Mouse (Mus musculus) CH12.LX (cell line): Measurements from ENCODE around the gene Plekha5. TPM values are rescaled to one million over a fixed set of nuclear protein-coding genes. Genes with fewer than 3 reads are reported as not detected.
"Not testable (repeated sequence)": the region's sequence is repeated elsewhere in the genome, so short reads cannot be mapped to it uniquely, and the experiment has no call there.

Experiments used
- DNase-seq: peaks from one replicate; pipeline ENCODE4 v3.0.0-alpha.2; 2013; ENCODE audit errors: extremely low read depth
- H3K27ac ChIP-seq: 2 replicates; pipeline ENCODE4 v1.5.1; 2012; ENCODE audit warnings: low read depth, mild to moderate bottlenecking, control low read depth, moderate library complexity; ENCODE audit not compliant: insufficient read depth
- H3K27me3 ChIP-seq: replicated peaks from 2 replicates; pipeline ENCODE3; 2012; ENCODE audit warnings: inconsistent platforms
- H3K36me3 ChIP-seq, 2 experiments: replicated peaks in 1 of 2; 2 replicates each; pipeline versions ENCODE3 to v1.6.1; 2012; ENCODE audit warnings: inconsistent platforms in 1 of 2, low read length in 1 of 2, mild to moderate bottlenecking in 1 of 2, mixed read lengths in 1 of 2, moderate library complexity in 1 of 2; ENCODE audit not compliant: control insufficient read depth in 1 of 2, insufficient read depth in 1 of 2
- H3K4me1 ChIP-seq, 2 experiments: 2 replicates each; pipeline ENCODE4 v1.6.1; 2012; ENCODE audit warnings: inconsistent platforms in 1 of 2, moderate library complexity in 1 of 2; ENCODE audit not compliant: insufficient read depth in 2 of 2, control insufficient read depth in 1 of 2
- H3K4me2 ChIP-seq: 2 replicates; pipeline ENCODE4 v1.6.1; 2012; ENCODE audit warnings: low read depth, mild to moderate bottlenecking, control low read depth; ENCODE audit not compliant: poor library complexity, insufficient read depth, severe bottlenecking
- H3K4me3 ChIP-seq, 3 experiments: fragments of 150-350 bp in 1 of 3; sonication (generic) in 1 of 3; replicated peaks in 1 of 3; 2 replicates each; pipeline versions ENCODE3 to v1.5.1; 2011 to 2012; ENCODE audit warnings: low read depth in 2 of 3, low read length in 2 of 3, mild to moderate bottlenecking in 2 of 3, moderate library complexity in 2 of 3, control low read depth in 1 of 3, improper control_type of control experiment in 1 of 3, inconsistent platforms in 1 of 3, mixed read lengths in 1 of 3; ENCODE audit not compliant: poor library complexity in 1 of 3
- H3K79me2 ChIP-seq: replicated peaks from 2 replicates; pipeline ENCODE4 v1.6.1; 2012; ENCODE audit warnings: mild to moderate bottlenecking, moderate library complexity; ENCODE audit not compliant: control insufficient read depth, poor library complexity, insufficient read depth, severe bottlenecking; ENCODE audit errors: extremely low read depth
- H3K9ac ChIP-seq: 2 replicates; pipeline ENCODE4 v1.6.1; 2012; ENCODE audit warnings: low read depth, mild to moderate bottlenecking, control low read depth, moderate library complexity; ENCODE audit not compliant: insufficient read depth
- H3K9me3 ChIP-seq: replicated peaks from 2 replicates; pipeline ENCODE3; 2012; ENCODE audit warnings: low read length, inconsistent platforms, mixed read lengths
- BHLHE40 ChIP-seq: IDR thresholded peaks from 2 replicates; pipeline ENCODE4 v1.6.1; 2011; ENCODE audit warnings: mild to moderate bottlenecking, low read depth, low read length, improper control_type of control experiment
- CHD1 ChIP-seq: IDR thresholded peaks from 2 replicates; pipeline ENCODE4 v1.6.1; 2012; ENCODE audit warnings: low read depth, low read length, improper control_type of control experiment, inconsistent platforms
- CHD2 ChIP-seq: IDR thresholded peaks from 2 replicates; pipeline ENCODE4 v1.6.1; 2011; ENCODE audit warnings: low read length, improper control_type of control experiment
- CTCF ChIP-seq, 2 experiments: IDR thresholded peaks in 1 of 2; conservative IDR thresholded peaks in 1 of 2; 2 replicates each; pipeline ENCODE4 v1.5.1; 2011 to 2012; ENCODE audit warnings: low read depth in 2 of 2, low read length in 2 of 2, improper control_type of control experiment in 1 of 2, inconsistent platforms in 1 of 2, mild to moderate bottlenecking in 1 of 2, moderate library complexity in 1 of 2
- E2F4 ChIP-seq: IDR thresholded peaks from 2 replicates; pipeline ENCODE4 v1.6.1; 2011; ENCODE audit warnings: low read depth, low read length, improper control_type of control experiment; ENCODE audit not compliant: insufficient replicate concordance
- ELF1 ChIP-seq: IDR thresholded peaks from 2 replicates; pipeline ENCODE4 v1.6.1; 2014; ENCODE audit warnings: low read depth, mild to moderate bottlenecking, inconsistent platforms, low read length, improper control_type of control experiment
- HCFC1 ChIP-seq: IDR thresholded peaks from 2 replicates; pipeline ENCODE4 v1.6.1; 2012; ENCODE audit warnings: low read depth, mild to moderate bottlenecking, inconsistent platforms, low read length, improper control_type of control experiment
- IRF4 ChIP-seq: IDR thresholded peaks from 2 replicates; pipeline ENCODE4 v1.6.1; 2014; ENCODE audit warnings: low read depth, mild to moderate bottlenecking, inconsistent platforms, low read length, improper control_type of control experiment
- KAT2A ChIP-seq: IDR thresholded peaks from 2 replicates; pipeline ENCODE4 v1.6.1; 2012; ENCODE audit warnings: low read length, improper control_type of control experiment, inconsistent platforms; ENCODE audit not compliant: insufficient replicate concordance
- MAFK ChIP-seq: IDR thresholded peaks from 2 replicates; pipeline ENCODE4 v1.6.1; 2011; ENCODE audit warnings: low read length, improper control_type of control experiment; ENCODE audit not compliant: insufficient replicate concordance
- MAX ChIP-seq: IDR thresholded peaks from 2 replicates; pipeline ENCODE4 v1.6.1; 2011; ENCODE audit warnings: low read length, improper control_type of control experiment
- MAZ ChIP-seq: IDR thresholded peaks from 2 replicates; pipeline ENCODE4 v1.6.1; 2012; ENCODE audit warnings: low read depth, mild to moderate bottlenecking, inconsistent platforms, low read length, improper control_type of control experiment, moderate library complexity
- MEF2A ChIP-seq: IDR thresholded peaks from 2 replicates; pipeline ENCODE4 v1.6.1; 2014; ENCODE audit warnings: low read depth, mild to moderate bottlenecking, inconsistent platforms, low read length, improper control_type of control experiment, borderline replicate concordance
- PAX5 ChIP-seq: IDR thresholded peaks from 2 replicates; pipeline ENCODE4 v1.6.1; 2012; ENCODE audit warnings: low read length, inconsistent platforms, mixed read lengths
- POLR2AphosphoS2 ChIP-seq: IDR thresholded peaks from 2 replicates; pipeline ENCODE4 v1.6.1; 2011; ENCODE audit warnings: low read depth, low read length, improper control_type of control experiment
- SIN3A ChIP-seq: IDR thresholded peaks from 2 replicates; pipeline ENCODE4 v1.6.1; 2012; ENCODE audit warnings: low read length, improper control_type of control experiment, inconsistent platforms
- SMC3 ChIP-seq: IDR thresholded peaks from 2 replicates; pipeline ENCODE4 v1.6.1; 2011; ENCODE audit warnings: low read depth, low read length, improper control_type of control experiment
- UBTF ChIP-seq: IDR thresholded peaks from 2 replicates; pipeline ENCODE4 v1.6.1; 2012; ENCODE audit warnings: low read depth, mild to moderate bottlenecking, inconsistent platforms, low read length, improper control_type of control experiment, moderate library complexity
- USF1 ChIP-seq: IDR thresholded peaks from 2 replicates; pipeline ENCODE4 v1.6.1; 2014; ENCODE audit warnings: low read depth, mild to moderate bottlenecking, inconsistent platforms, low read length, improper control_type of control experiment
- USF2 ChIP-seq: conservative IDR thresholded peaks from 2 replicates; pipeline ENCODE4 v1.6.1; 2011; ENCODE audit warnings: low read depth, low read length, improper control_type of control experiment
- ZC3H11A ChIP-seq: IDR thresholded peaks from 2 replicates; pipeline ENCODE4 v1.6.1; 2012; ENCODE audit warnings: low read depth, mild to moderate bottlenecking, inconsistent platforms, low read length, improper control_type of control experiment
- dilution Hi-C: fragments of 300-500 bp; cut with MboI; formaldehyde crosslinking; loops from 2 replicates; pipeline ENCODE4 v1.14.3; 2020; ENCODE audit warnings: low sequenced_read_pairs; ENCODE audit not compliant: extremely low pct_unique_long_range_greater_than_20kb, extremely low pct_ligation_motif_present
- in situ Hi-C: fragments of 300-500 bp; cut with MboI; formaldehyde crosslinking; loops from 3 replicates; pipeline ENCODE4 v1.14.3; 2019; ENCODE audit warnings: low sequenced_read_pairs, low pct_ligation_motif_present, low pct_unique_long_range_greater_than_20kb, mixed read lengths
- polyA plus RNA-seq: library from polyadenylated mRNA; unstranded; fragments of >175 nt; gene quantifications from 2 replicates; pipeline ENCODE4 v1.2.1, GENCODE M21; 2012; ENCODE audit warnings: low read depth; ENCODE audit not compliant: insufficient read length
- total RNA-seq, 2 experiments: library from RNA; depleted of rRNA; stranded (reverse); fragments of 300-350 nt in 1 of 2; fragments of >200 nt in 1 of 2; gene quantifications; 2 replicates each; pipeline ENCODE4 v1.2.3; 2012 to 2014

Plekha5 gene
- total and polyA plus RNA-seq, 3 experiments, result 0.12 to 0.38 (median 0.27) TPM

GRCm38 (mm10) chr6:140532858-140533257 is 109.0 kb downstream of the Plekha5 start:
- H3K4me2 ChIP-seq, H3K27me3 ChIP-seq, H3K36me3 ChIP-seq, H3K4me3 ChIP-seq, dilution Hi-C loops, H3K9me3 ChIP-seq, in situ Hi-C loops, H3K27ac ChIP-seq, H3K4me1 ChIP-seq: not testable (repeated sequence)
- DNase-seq, result peak; percentile 31
- peak; percentile 21; the same call in 1 of the 2 replicates for TF ChIP-seq BHLHE40
- TF ChIP-seq, all 38 proteins: peak for 1; not testable (repeated sequence) for 37
- H3K9ac ChIP-seq, H3K79me2 ChIP-seq: not testable (repeated sequence)

- in situ Hi-C loops, result no loop called here
- H3K27ac ChIP-seq, result no peak overlapping the region
- H3K36me3 ChIP-seq, result no peaks in the 10 kb centered on the region
- dilution Hi-C loops, result no loop called here
- DNase-seq, result no peak
- no peaks in the 10 kb centered on the region for H3K79me2 ChIP-seq
- no peak for TF ChIP-seq KAT2A
- no peak for TF ChIP-seq SIN3A
- no peak for TF ChIP-seq SMC3
- TF ChIP-seq UBTF, result no peak
- no peak for TF ChIP-seq CTCF (conservative IDR thresholded peaks at IDR 0.05 in 1 of 2, IDR thresholded peaks at IDR 0.05 in 1 of 2; ENCODE audit: low read depth in 2 of 2, low read length in 2 of 2)
- no peak for TF ChIP-seq IRF4
- no peak for TF ChIP-seq HCFC1
- TF ChIP-seq MAZ, result no peak
- no peak for TF ChIP-seq ELF1
- no peak for TF ChIP-seq MEF2A
- TF ChIP-seq CHD1, result no peak
- TF ChIP-seq USF2, result no peak
- TF ChIP-seq ZC3H11A, result no peak
- no peaks in the 10 kb centered on the region for H3K9me3 ChIP-seq
- no peak overlapping the region for H3K4me2 ChIP-seq
- H3K4me3 ChIP-seq, result no peak overlapping the region
- no peak overlapping the region for H3K9ac ChIP-seq
- no peaks in the 10 kb centered on the region for H3K27me3 ChIP-seq
- H3K4me1 ChIP-seq, result peaks cover 2 to 3% of the 10 kb centered on the region in 2 experiments; a peak in 1 of 4 replicates
Observed at GRCm38 (mm10) chr6:140533606-140534005, 109.8 kb downstream of the Plekha5 start.

GRCm38 (mm10) chr6:140535504-140535903 is 111.7 kb downstream of the Plekha5 start:
- no peak overlapping the region for H3K27ac ChIP-seq
- H3K36me3 ChIP-seq, result no peaks in the 10 kb centered on the region
- no peaks in the 10 kb centered on the region for H3K27me3 ChIP-seq
- no peak overlapping the region for H3K4me3 ChIP-seq
- peaks cover 2 to 3% of the 10 kb centered on the region in 2 experiments; a peak in 1 of 4 replicates for H3K4me1 ChIP-seq
- no peak overlapping the region for H3K9ac ChIP-seq
- no peak for DNase-seq
- in situ Hi-C loops, result no loop called here
- TF ChIP-seq CHD1, result no peak
- TF ChIP-seq MAX, result no peak
- TF ChIP-seq PAX5, result no peak
- no peak for TF ChIP-seq USF1
- no peak for TF ChIP-seq POLR2AphosphoS2
- TF ChIP-seq E2F4, result no peak
- no peak for TF ChIP-seq MAFK
- no peak for TF ChIP-seq ELF1
- TF ChIP-seq SIN3A, result no peak
- TF ChIP-seq BHLHE40, result no peak
- no peak for TF ChIP-seq CHD2
- H3K4me2 ChIP-seq, result no peak overlapping the region
- dilution Hi-C loops, result no loop called here
- no peaks in the 10 kb centered on the region for H3K79me2 ChIP-seq
- no peaks in the 10 kb centered on the region for H3K9me3 ChIP-seq
